In the genomic region with DNA sequence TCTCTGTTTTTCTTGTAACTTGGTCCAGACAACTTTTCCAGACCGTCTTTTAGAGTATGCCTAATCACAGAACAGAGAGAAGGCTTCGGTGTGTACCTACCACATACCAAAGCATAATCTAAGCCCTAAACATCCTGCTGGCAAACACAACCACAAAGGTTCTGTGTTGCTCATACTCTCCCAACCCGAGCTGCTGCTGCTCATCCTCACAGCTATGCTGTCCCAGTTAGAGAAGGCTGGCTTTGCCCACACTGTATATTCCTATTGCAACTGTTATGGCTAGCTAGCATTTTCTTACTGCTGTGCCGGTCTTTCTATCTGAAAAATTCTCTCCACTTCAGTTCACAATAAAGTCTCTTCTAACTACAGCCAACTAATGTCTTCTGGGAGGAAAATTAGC, we compare ENCODE assay signal across 33 mouse cellular contexts.
"Had no signal": no experiment of that assay in that cellular context is flagged by ENCODE, and none has a peak within 500 bp of the region (broad histone marks: within the 10 kb centered on the region; RNA-seq: fewer than 3 reads in every experiment).

No protein-coding gene starts in this region.

- H3K4me3 ChIP-seq: heart, embryonic 12.5 days; heart, embryonic 13.5 days; heart, embryonic 15.5 days; hindbrain, embryonic 10.5 days; hindbrain, embryonic 12.5 days; hindbrain, embryonic 13.5 days; hindbrain, embryonic 15.5 days; intestine, embryonic 15.5 days; kidney, embryonic 15.5 days; layer of hippocampus, adult 2 months; left cerebral cortex, adult 2 months had no signal

- H3K4me1 ChIP-seq: heart, embryonic 15.5 days; hindbrain, embryonic 10.5 days; hindbrain, embryonic 12.5 days; intestine, embryonic 15.5 days; kidney, embryonic 15.5 days had no signal

- H3K36me3 ChIP-seq: heart, embryonic 12.5 days; heart, embryonic 13.5 days; heart, embryonic 15.5 days; hindbrain, embryonic 10.5 days; hindbrain, embryonic 12.5 days; hindbrain, embryonic 13.5 days; hindbrain, embryonic 15.5 days; intestine, embryonic 15.5 days; kidney, embryonic 15.5 days had no signal

- H3K27ac ChIP-seq: heart, embryonic 13.5 days; heart, embryonic 15.5 days; hindbrain, embryonic 10.5 days; hindbrain, embryonic 12.5 days; hindbrain, embryonic 13.5 days; hindbrain, embryonic 14.5 days; hindbrain, embryonic 15.5 days; hindbrain, postnatal 0 days; intestine, embryonic 15.5 days; kidney, embryonic 15.5 days; kidney, postnatal 0 days; layer of hippocampus, adult 2 months; left cerebral cortex, adult 2 months had no signal

- DNase-seq: heart, postnatal 10 days; heart, postnatal 14 days; heart, postnatal 36 days; heart, postnatal 4 days; kidney, adult 11 months; kidney, adult 18-20 months; kidney, adult 8-10 months; kidney, adult 9 months; kidney, postnatal 10 days; kidney, postnatal 14 days; kidney, postnatal 25 days; kidney, postnatal 36 days; kidney, postnatal 4 days; layer of hippocampus, adult 9-11 months; layer of hippocampus, postnatal 36 days had no signal

- ATAC-seq: hindbrain, embryonic 16.5 days; hindbrain, postnatal 0 days; inflammation-experienced regulatory T-cells, adult 6 months; intestine, embryonic 15.5 days; intestine, embryonic 16.5 days; intestine, postnatal 0 days had no signal

- H3K27me3 ChIP-seq: heart, embryonic 12.5 days; heart, embryonic 13.5 days; heart, embryonic 15.5 days; hindbrain, embryonic 12.5 days; hindbrain, embryonic 13.5 days; hindbrain, embryonic 15.5 days; intestine, embryonic 15.5 days; kidney, embryonic 15.5 days had no signal
